Mouse (Mus musculus): ENCODE results near the gene Cdc123.

DNA sequence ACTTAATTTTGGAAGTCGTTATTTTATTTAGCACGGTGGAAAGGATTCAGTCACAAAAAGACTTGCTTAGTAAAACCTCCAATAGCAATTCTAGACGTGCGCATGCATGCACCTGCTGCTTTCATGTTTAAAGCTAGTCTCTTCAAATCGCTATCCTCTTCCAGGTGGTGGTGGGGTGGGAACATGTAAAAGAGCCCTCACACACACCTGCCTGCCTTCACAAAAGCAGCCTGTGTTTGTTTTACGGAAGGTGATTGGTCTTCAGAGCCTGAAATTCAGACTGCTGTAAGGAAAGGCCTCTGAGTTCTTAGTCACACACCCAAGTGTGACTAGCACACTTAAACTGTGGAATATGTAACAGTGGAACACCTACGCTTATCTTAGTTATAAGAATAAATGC, 39.7 kb downstream of the Cdc123 start:
- TF ChIP-seq EP300 (IDR thresholded peaks at IDR 0.05; ENCODE audit: insufficient read depth, low read depth, low read length) (no peak), CTCF (IDR thresholded peaks at IDR 0.05; ENCODE audit: low read depth, low read length) (no peak)

Data from ES-Bruce4 (cell line).